Comparison of ENCODE assay signal across 20 mouse cellular contexts in genomic region chr5:43845646-43846045, GRCm38 (mm10). TPM values are rescaled to one million over a fixed set of nuclear protein-coding genes. Genes with fewer than 3 reads are reported as not detected.
DNase-seq lines count a peak whose midpoint lies in the region; ATAC-seq and TF ChIP-seq lines count a peak whose summit lies in the region.
"Had no signal": no experiment of that assay in that cellular context is flagged by ENCODE, and none has a peak within 500 bp of the region (broad histone marks: within the 10 kb centered on the region; RNA-seq: fewer than 3 reads in every experiment).

No protein-coding gene starts in this region.

- H3K36me3 ChIP-seq in spleen, adult 2 months (ENCODE audit: control insufficient read depth, insufficient read depth, low read length) = no peaks in the 10 kb centered on the region
- H3K36me3 ChIP-seq in splenic B cell, adult 2 months (ENCODE audit: control insufficient read depth, insufficient read depth, low read length, poor library complexity, severe bottlenecking) = no peaks in the 10 kb centered on the region
- H3K36me3 ChIP-seq in forebrain, embryonic 15.5 days = no peaks in the 10 kb centered on the region
- H3K36me3 ChIP-seq: embryonic facial prominence, embryonic 12.5 days; G1E; hindbrain, embryonic 12.5 days had no signal

- no peak for TF ChIP-seq POLR2A in spleen, adult 2 months (IDR thresholded peaks at IDR 0.05; ENCODE audit: low read depth, low read length)

- WGBS in spleen, adult 2 months = 44% methylated on average over 1 of the region's 1 CpGs
- 69% methylated on average over 1 of the region's 1 CpGs for WGBS in forebrain, embryonic 15.5 days

- no peak for TF ChIP-seq CTCF in gastrocnemius, adult 2 months (IDR thresholded peaks at IDR 0.05)
- TF ChIP-seq CTCF in spleen, adult 2 months (IDR thresholded peaks at IDR 0.05; ENCODE audit: extremely low read depth, insufficient read depth, insufficient read length, insufficient replicate concordance) = no peak

- no peaks in the 10 kb centered on the region for H3K27me3 ChIP-seq in spleen, adult 2 months (ENCODE audit: control insufficient read depth, insufficient read depth, low read length)
- H3K27me3 ChIP-seq in splenic B cell, adult 2 months (ENCODE audit: control insufficient read depth, insufficient read depth, low read length, poor library complexity, severe bottlenecking) = no peaks in the 10 kb centered on the region
- H3K27me3 ChIP-seq in forebrain, embryonic 15.5 days = no peaks in the 10 kb centered on the region
- H3K27me3 ChIP-seq: embryonic facial prominence, embryonic 12.5 days; forebrain, embryonic 13.5 days; hindbrain, embryonic 12.5 days had no signal

- ATAC-seq in megakaryocyte progenitor cell, adult 5-6 weeks (replicated peaks; ENCODE audit: poor library complexity) = 0 out of 2 replicates have a peak, but pooled peaks have one; percentile 27
- ATAC-seq in forebrain, embryonic 15.5 days (replicated peaks) = no peak
- ATAC-seq: forebrain, embryonic 13.5 days; hindbrain, postnatal 0 days had no signal

- no peak overlapping the region for H3K4me3 ChIP-seq in gastrocnemius, adult 2 months
- H3K4me3 ChIP-seq in spleen, adult 2 months (ENCODE audit: extremely low read depth, insufficient read depth, insufficient read length) = no peak overlapping the region
- H3K4me3 ChIP-seq in forebrain, embryonic 15.5 days = no peak overlapping the region
- H3K4me3 ChIP-seq: embryonic facial prominence, embryonic 12.5 days; forebrain, embryonic 13.5 days; hindbrain, embryonic 12.5 days had no signal

- no peak overlapping the region for H3K9ac ChIP-seq in forebrain, embryonic 15.5 days (replicated peaks)
- H3K9ac ChIP-seq: embryonic facial prominence, embryonic 12.5 days; forebrain, embryonic 13.5 days; hindbrain, embryonic 12.5 days had no signal

- H3K4me1 ChIP-seq in spleen, adult 2 months (ENCODE audit: control insufficient read depth, insufficient read depth, insufficient read length) = peaks cover 22% of the 10 kb centered on the region
- H3K4me1 ChIP-seq in forebrain, embryonic 15.5 days = no peaks in the 10 kb centered on the region
- H3K4me1 ChIP-seq: forebrain, embryonic 13.5 days had no signal

- intact Hi-C loops in gastrocnemius, adult 2 months (cut with DNase I) = no loop called here

- no peaks in the 10 kb centered on the region for H3K9me3 ChIP-seq in forebrain, embryonic 15.5 days
- H3K9me3 ChIP-seq: forebrain, embryonic 13.5 days; hindbrain, embryonic 12.5 days had no signal

- no peak overlapping the region for H3K4me2 ChIP-seq in forebrain, embryonic 15.5 days (replicated peaks)
- H3K4me2 ChIP-seq: embryonic facial prominence, embryonic 12.5 days; forebrain, embryonic 13.5 days; hindbrain, embryonic 12.5 days had no signal

- H3K27ac ChIP-seq in gastrocnemius, adult 2 months = peak overlapping the region; percentile 68
- H3K27ac ChIP-seq in spleen, adult 2 months (ENCODE audit: insufficient read depth, low read length) = peak overlapping the region; percentile 77
- H3K27ac ChIP-seq in forebrain, embryonic 15.5 days (replicated peaks) = no peak overlapping the region
- H3K27ac ChIP-seq: embryonic facial prominence, embryonic 12.5 days; forebrain, embryonic 13.5 days; hindbrain, embryonic 12.5 days; hindbrain, postnatal 0 days had no signal

- no peak for DNase-seq in gastrocnemius, adult 2 months
- no peak for DNase-seq in gastrocnemius, adult 8-10 months (ENCODE audit: low spot score in 2 of 2)
- peak in 1 of 2 experiments; percentile 58 for DNase-seq in spleen, adult 2 months (ENCODE audit: low read depth in 1 of 2, low spot score in 2 of 2)
- no peak for DNase-seq in spleen, postnatal 14 days (ENCODE audit: low spot score in 2 of 2)
- peak; percentile 73 for DNase-seq in splenic B cell, adult 2 months (ENCODE audit: low read depth, low spot score)
- no peak for DNase-seq in thymus, postnatal 25 days
- DNase-seq: adrenal gland, adult 8-10 months; adrenal gland, postnatal 36 days; cerebellum, adult 11 months; cerebellum, adult 8-10 months; gastrocnemius, postnatal 10 days; heart, postnatal 4 days had no signal

RNA-seq across cellular contexts. Expression of gene Cd38, which starts 22.7 kb away (rescaled TPM):
- total RNA-seq in gastrocnemius, adult 2 months (2021) = 1 to 10 TPM; 2.7 to 3.5 TPM
- 1 to 10 TPM; 1.1 to 2.5 (median 1.8) TPM for total RNA-seq in gastrocnemius, adult 8-10 months (2022)
- polyA plus RNA-seq in spleen, adult 2 months (2012; rRNA removed) = 37.3 and 38.9 TPM in 2 replicates
- 0.22 TPM in 1 of 2 replicates, not detected in the other for total RNA-seq in megakaryocyte progenitor cell, adult 5-6 weeks (2015)
- 0.10 TPM in 1 of 2 replicates, not detected in the other for total RNA-seq in megakaryocyte progenitor cell, adult 5-6 weeks (2017)
- 1.6 and 1.8 TPM in 2 replicates for polyA plus RNA-seq in forebrain, embryonic 15.5 days (2015; fragmentation: Nextera tagmentation; extraction: Ambion mirVana)
- polyA plus RNA-seq: G1E had no signal

RNA-seq across cellular contexts. Expression of gene Fbxl5, which starts 24.2 kb away (rescaled TPM):
- 10 to 100 TPM; 33.0 to 35.4 TPM for total RNA-seq in gastrocnemius, adult 2 months (2021)
- total RNA-seq in gastrocnemius, adult 8-10 months (2022) = 10 to 100 TPM; 33.6 to 43.3 (median 38.1) TPM
- polyA plus RNA-seq in spleen, adult 2 months (2012; rRNA removed) = 13.0 and 13.9 TPM in 2 replicates
- total RNA-seq in megakaryocyte progenitor cell, adult 5-6 weeks (2015) = 34.7 and 37.2 TPM in 2 replicates
- total RNA-seq in megakaryocyte progenitor cell, adult 5-6 weeks (2017) = 35.6 and 47.4 TPM in 2 replicates
- 71.9 and 75.7 TPM in 2 replicates for polyA plus RNA-seq in forebrain, embryonic 15.5 days (2015; fragmentation: Nextera tagmentation; extraction: Ambion mirVana)

RNA-seq across cellular contexts. Expression of gene Bst1, which starts 27.0 kb away (rescaled TPM):
- under 1 TPM in 1 of 2 experiments, not detected in 1; 0.17 TPM for total RNA-seq in gastrocnemius, adult 2 months (2021)
- not detected for total RNA-seq in gastrocnemius, adult 8-10 months (2022)
- polyA plus RNA-seq in spleen, adult 2 months (2012; rRNA removed) = 5.6 and 8.4 TPM in 2 replicates
- 0.37 and 1.1 TPM in 2 replicates for total RNA-seq in megakaryocyte progenitor cell, adult 5-6 weeks (2015)
- total RNA-seq in megakaryocyte progenitor cell, adult 5-6 weeks (2017) = 1.9 and 2.8 TPM in 2 replicates
- polyA plus RNA-seq in forebrain, embryonic 15.5 days (2015; fragmentation: Nextera tagmentation; extraction: Ambion mirVana) = not detected in 2 replicates
- total RNA-seq: common myeloid progenitor, adult 5-6 weeks; hindbrain, postnatal 0 days had no signal
- polyA plus RNA-seq: forebrain, embryonic 13.5 days; G1E had no signal
